Mouse (Mus musculus) urinary bladder, adult 18-20 months (tissue): ENCODE results near the gene 9530077C05Rik.
A peak's percentile ranks its signal among the peaks of the same experiment; 100 is the strongest.
"Not testable (repeated sequence)": the region's sequence is repeated elsewhere in the genome, so short reads cannot be mapped to it uniquely, and the experiment has no call there.

Experiments
- DNase-seq, 2 experiments: peaks; one replicate each; pipeline ENCODE4 v3.0.0; 2022; ENCODE audit warnings: low spot score in 2 of 2, mixed read lengths in 2 of 2

Gene 9530077C05Rik

GRCm38 (mm10) chr9:22411002-22411857 is at the start of gene 9530077C05Rik:
Gene 9530077C05Rik (plus strand): TSS chr9:22411513.
- peak; percentile 85 to 91 for DNase-seq

GRCm38 (mm10) chr9:22366221-22366620 is 45.1 kb upstream of the 9530077C05Rik start:
- no peak for DNase-seq

- DNase-seq: no peak
Observed at GRCm38 (mm10) chr9:22366621-22367020, 44.7 kb upstream of the 9530077C05Rik start.

GRCm38 (mm10) chr9:22368030-22368429 is 43.3 kb upstream of the 9530077C05Rik start:
- DNase-seq: no peak

GRCm38 (mm10) chr9:22372760-22373159 is 38.6 kb upstream of the 9530077C05Rik start:
- no peak for DNase-seq

- no peak for DNase-seq
Observed at GRCm38 (mm10) chr9:22376086-22376485, 35.2 kb upstream of the 9530077C05Rik start.

- no peak for DNase-seq
Observed at GRCm38 (mm10) chr9:22385890-22386289, 25.4 kb upstream of the 9530077C05Rik start.

GRCm38 (mm10) chr9:22387901-22388300 is 23.4 kb upstream of the 9530077C05Rik start:
- DNase-seq: no peak

- no peak for DNase-seq
Observed at GRCm38 (mm10) chr9:22388401-22388980, 22.8 kb upstream of the 9530077C05Rik start.

GRCm38 (mm10) chr9:22389021-22389476 is 22.3 kb upstream of the 9530077C05Rik start, which contains the start of gene Anln:
Gene Anln (minus strand): TSS chr9:22389188.
- DNase-seq: peak; percentile 89 to 93

- no peak for DNase-seq
Observed at GRCm38 (mm10) chr9:22389736-22390245, 21.5 kb upstream of the 9530077C05Rik start.

GRCm38 (mm10) chr9:22390390-22390789 is 20.9 kb upstream of the 9530077C05Rik start:
- no peak for DNase-seq

GRCm38 (mm10) chr9:22394725-22395124 is 16.6 kb upstream of the 9530077C05Rik start:
- no peak for DNase-seq

- DNase-seq: no peak
Observed at GRCm38 (mm10) chr9:22399021-22399420, 12.3 kb upstream of the 9530077C05Rik start.

- DNase-seq: no peak
Observed at GRCm38 (mm10) chr9:22402001-22402400, 9.3 kb upstream of the 9530077C05Rik start.

- no peak for DNase-seq
Observed at GRCm38 (mm10) chr9:22402976-22403375, 8.3 kb upstream of the 9530077C05Rik start.

GRCm38 (mm10) chr9:22403501-22403900 is 7.8 kb upstream of the 9530077C05Rik start:
- not testable (repeated sequence) for DNase-seq

GRCm38 (mm10) chr9:22405414-22405813 is 5.9 kb upstream of the 9530077C05Rik start:
- DNase-seq: no peak

- not testable (repeated sequence) for DNase-seq
Observed at GRCm38 (mm10) chr9:22407633-22408032, 3.7 kb upstream of the 9530077C05Rik start.

GRCm38 (mm10) chr9:22408344-22408743 is 3.0 kb upstream of the 9530077C05Rik start:
- not testable (repeated sequence) for DNase-seq

GRCm38 (mm10) chr9:22409501-22409900 is 1.8 kb upstream of the 9530077C05Rik start:
- DNase-seq: no peak

- DNase-seq: no peak
Observed at GRCm38 (mm10) chr9:22416187-22416586, 4.9 kb downstream of the 9530077C05Rik start.

GRCm38 (mm10) chr9:22417547-22417946 is 6.2 kb downstream of the 9530077C05Rik start:
- DNase-seq: no peak
